Mouse (Mus musculus): ENCODE results near the gene Grasp.

- no peak for TF ChIP-seq CTCF (conservative IDR thresholded peaks at IDR 0.05; ENCODE audit: low read length)
- TF ChIP-seq NANOG (IDR thresholded peaks at IDR 0.05; ENCODE audit: borderline replicate concordance, low read length): no peak
- TF ChIP-seq POU5F1 (IDR thresholded peaks at IDR 0.05; ENCODE audit: borderline replicate concordance, low read length): no peak
Measured at GRCm38 (mm10) chr15:101247155-101247498, 23.1 kb downstream of the Grasp start.

Measured in E14TG2a.4 (cell line).